In genomic region chr6:47633467-47633866, GRCm38 (mm10) we compare ENCODE assay signal across 12 mouse cellular contexts. TPM values are rescaled to one million over a fixed set of nuclear protein-coding genes. Genes with fewer than 3 reads are reported as not detected.
DNase-seq lines count a peak whose midpoint lies in the region; ATAC-seq and TF ChIP-seq lines count a peak whose summit lies in the region.
"Had no signal": no experiment of that assay in that cellular context is flagged by ENCODE, and none has a peak within 500 bp of the region (broad histone marks: within the 10 kb centered on the region; RNA-seq: fewer than 3 reads in every experiment).

No protein-coding gene starts in this region.

- H3K4me1 ChIP-seq in hindbrain, postnatal 0 days (ENCODE audit: insufficient read depth, low read length) = no peaks in the 10 kb centered on the region
- H3K4me1 ChIP-seq in hindbrain, embryonic 13.5 days (replicated peaks) = no peaks in the 10 kb centered on the region
- H3K4me1 ChIP-seq: heart, embryonic 13.5 days; kidney, embryonic 15.5 days; limb, embryonic 13.5 days had no signal

- H3K27ac ChIP-seq in hindbrain, postnatal 0 days = no peak overlapping the region
- no peak overlapping the region for H3K27ac ChIP-seq in hindbrain, embryonic 13.5 days
- H3K27ac ChIP-seq: heart, embryonic 13.5 days; kidney, embryonic 15.5 days; limb, embryonic 13.5 days had no signal

- no peaks in the 10 kb centered on the region for H3K9me3 ChIP-seq in hindbrain, postnatal 0 days (ENCODE audit: low read length)
- no peaks in the 10 kb centered on the region for H3K9me3 ChIP-seq in hindbrain, embryonic 13.5 days
- H3K9me3 ChIP-seq: heart, embryonic 13.5 days; kidney, embryonic 15.5 days; limb, embryonic 13.5 days had no signal

- in situ Hi-C loops in Patski (cut with MboI; ENCODE audit: low pct_unique_long_range_greater_than_20kb) = no loop called here

- H3K9ac ChIP-seq in hindbrain, postnatal 0 days (replicated peaks; ENCODE audit: low read length) = no peak overlapping the region
- H3K9ac ChIP-seq in hindbrain, embryonic 13.5 days = no peak overlapping the region
- H3K9ac ChIP-seq: heart, embryonic 13.5 days; kidney, embryonic 15.5 days; limb, embryonic 13.5 days had no signal

- CTCF ChIA-PET in Patski (lab: Charles Lee) = no interaction called here

- no peaks in the 10 kb centered on the region for H3K36me3 ChIP-seq in hindbrain, postnatal 0 days (ENCODE audit: insufficient read depth, low read length)
- no peaks in the 10 kb centered on the region for H3K36me3 ChIP-seq in hindbrain, embryonic 13.5 days
- H3K36me3 ChIP-seq: heart, embryonic 13.5 days; kidney, embryonic 15.5 days; limb, embryonic 13.5 days had no signal

- no peak for DNase-seq in hindbrain, postnatal 0 days (ENCODE audit: low spot score)
- peak; percentile 41 to 42 for DNase-seq in B cell, adult 2 months
- DNase-seq in Patski (ENCODE audit: low read depth, low spot score) = no peak
- no peak for DNase-seq in heart, postnatal 4 days
- DNase-seq in cerebellum, adult 18-20 months = no peak
- DNase-seq: cerebellum, adult 11 months had no signal

- POLR2A ChIA-PET in Patski (lab: Charles Lee) = no interaction called here

- no peak for ATAC-seq in hindbrain, postnatal 0 days
- ATAC-seq in hindbrain, embryonic 13.5 days (ENCODE audit: low FRiP score) = no peak
- ATAC-seq in Patski = no peak
- ATAC-seq in megakaryocyte progenitor cell, adult 5-6 weeks (replicated peaks; ENCODE audit: poor library complexity) = peak; percentile 61; the same call in 1 of the 2 replicates
- no peak for ATAC-seq in frontal cortex, adult (ENCODE audit: low TSS enrichment)

- 0 out of 2 replicates have a peak, but pooled peaks have one; percentile 24 for TF ChIP-seq CTCF in hindbrain, postnatal 0 days (IDR thresholded peaks at IDR 0.05; ENCODE audit: low read depth)
- peak; percentile 56 for TF ChIP-seq CTCF in Patski (IDR thresholded peaks at IDR 0.05)

- no peaks in the 10 kb centered on the region for H3K27me3 ChIP-seq in hindbrain, postnatal 0 days (ENCODE audit: insufficient read depth, low read length)
- H3K27me3 ChIP-seq in hindbrain, embryonic 13.5 days = no peaks in the 10 kb centered on the region
- H3K27me3 ChIP-seq in Patski = no peaks in the 10 kb centered on the region
- H3K27me3 ChIP-seq: heart, embryonic 13.5 days; kidney, embryonic 15.5 days; limb, embryonic 13.5 days had no signal

- no peak overlapping the region for H3K4me2 ChIP-seq in hindbrain, postnatal 0 days (ENCODE audit: low read depth, low read length)
- no peak overlapping the region for H3K4me2 ChIP-seq in hindbrain, embryonic 13.5 days
- H3K4me2 ChIP-seq: heart, embryonic 13.5 days; kidney, embryonic 15.5 days; limb, embryonic 13.5 days had no signal

- H3K4me3 ChIP-seq in hindbrain, postnatal 0 days (ENCODE audit: low read length) = no peak overlapping the region
- H3K4me3 ChIP-seq in hindbrain, embryonic 13.5 days = no peak overlapping the region
- H3K4me3 ChIP-seq: heart, embryonic 13.5 days; kidney, embryonic 15.5 days; limb, embryonic 13.5 days had no signal

RNA-seq across cellular contexts. Expression of gene Ezh2, which starts 38.3 kb away (rescaled TPM):
- 23.1 and 25.8 TPM in 2 replicates for total RNA-seq in hindbrain, postnatal 0 days (2014; rRNA removed)
- 32.0 and 37.1 TPM in 2 replicates for polyA plus RNA-seq in hindbrain, postnatal 0 days (2015; fragmentation: Nextera tagmentation; extraction: Ambion mirVana)
- 102 and 108 TPM in 2 replicates for polyA plus RNA-seq in hindbrain, embryonic 13.5 days (2015; fragmentation: Nextera tagmentation; extraction: Ambion mirVana)
- 125 TPM for polyA plus RNA-seq in Patski (2021)
- total RNA-seq in megakaryocyte progenitor cell, adult 5-6 weeks (2015) = 262 and 287 TPM in 2 replicates
- 166 and 170 TPM in 2 replicates for total RNA-seq in megakaryocyte progenitor cell, adult 5-6 weeks (2017)
- total RNA-seq in heart, postnatal 4 days (2021) = 10 to 100 TPM; 73.5 to 81.2 TPM

Comparison
In these comparisons a context has a peak if more than half of its experiments do, and no peak if none do; other contexts are left out.
1. DNase-seq: peak in B cell, adult 2 months (2 of 2); none in hindbrain, postnatal 0 days (single experiment), Patski (single experiment), heart, postnatal 4 days (single experiment) and cerebellum, adult 18-20 months (0 of 2).